Mouse (Mus musculus) adrenal gland, adult 10 weeks (tissue): Measurements from ENCODE around the gene Tas2r144. TPM values are rescaled to one million over a fixed set of nuclear protein-coding genes. Genes with fewer than 3 reads are reported as not detected.

Source experiments
- polyA plus RNA-seq: library from polyadenylated mRNA; stranded (reverse); fragments of 350-450 nt; fragmentation: Illumina TruSeq; extraction: RNeasy Lipid Tissue Mini Kit (QIAGEN cat#74804); gene quantifications from one replicate; pipeline ENCODE4 v1.2.3, GENCODE M21; 2014; ENCODE audit warnings: low read depth, low replicate concordance

Tas2r144 gene
- polyA plus RNA-seq: not detected

GRCm38 (mm10) chr6:42215028-42215427, at the start of gene Tas2r144:
TSS of gene Tas2r144 (plus strand) at chr6:42215328.

DNA sequence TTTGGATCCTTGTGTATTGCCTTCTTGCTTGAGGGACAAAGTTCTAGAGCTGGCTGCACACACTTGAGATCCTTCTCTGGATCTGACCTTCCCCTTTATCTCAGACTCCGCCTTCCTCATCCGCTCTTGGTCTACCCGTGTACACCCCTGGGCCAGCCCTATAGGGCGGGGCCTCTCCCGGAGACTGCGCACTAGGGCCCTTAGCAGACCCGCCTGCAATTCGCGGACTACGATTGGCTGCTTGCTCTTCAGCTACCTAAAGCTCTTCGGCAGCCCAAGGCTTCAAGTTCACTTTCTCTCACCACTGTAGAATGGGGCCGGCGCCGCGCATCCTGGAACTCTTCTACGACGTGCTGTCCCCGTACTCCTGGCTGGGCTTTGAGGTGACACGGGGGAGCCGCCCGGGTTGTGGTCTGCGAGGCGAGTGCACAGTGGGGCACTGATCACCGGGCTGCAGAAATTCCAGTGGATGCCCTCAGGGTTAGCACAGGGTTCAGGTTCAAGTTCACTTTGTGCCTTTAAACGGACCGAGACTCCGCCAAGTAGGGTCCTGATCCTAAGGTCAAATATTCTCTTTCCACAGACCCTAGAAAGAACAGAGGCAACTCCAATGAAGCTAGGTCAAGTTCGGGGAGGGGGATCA, 30.7 kb downstream of the Tas2r144 start, which contains the start of gene Gstk1:
Gstk1 (plus strand) TSS at position 225 of the 643 bp plus-strand sequence.

GRCm38 (mm10) chr6:42261524-42262170, 46.5 kb downstream of the Tas2r144 start, which contains the start of gene Tmem139:
TSS of gene Tmem139 (plus strand) at chr6:42261970.

DNA sequence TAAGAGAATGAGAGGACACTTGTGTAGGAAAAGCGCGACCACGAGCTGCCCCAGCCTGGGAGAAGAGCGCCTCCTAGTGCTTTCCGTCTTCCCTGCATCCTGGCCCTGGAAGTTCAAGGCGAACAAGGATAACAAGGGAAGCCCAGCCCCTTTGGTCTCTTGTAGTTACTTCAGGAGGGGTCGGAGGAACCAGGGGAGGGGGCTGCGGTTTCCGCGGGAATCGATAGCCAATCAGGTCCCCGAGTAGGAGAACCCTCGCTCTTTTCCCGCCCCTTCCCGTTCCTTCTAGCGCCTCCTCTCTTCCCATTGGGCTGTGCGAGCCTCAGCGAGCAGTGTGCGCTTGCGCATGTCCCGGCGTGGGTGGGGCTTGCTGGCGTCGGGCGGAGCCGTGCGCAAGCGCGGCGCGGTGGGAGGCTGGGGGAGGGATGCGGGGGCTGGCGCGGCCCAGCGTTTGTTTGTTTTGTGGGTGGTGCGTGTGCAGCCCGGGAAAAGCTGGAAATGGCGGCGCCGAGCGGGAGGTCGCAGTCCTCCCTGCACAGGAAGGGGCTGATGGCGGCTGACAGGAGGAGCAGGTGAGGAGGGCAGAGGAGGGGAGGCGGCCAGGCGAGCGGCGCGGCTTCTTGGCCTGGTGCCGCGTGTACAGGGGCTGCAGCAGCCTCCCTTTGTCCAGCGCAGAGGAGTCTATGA, 49.6 kb downstream of the Tas2r144 start, which contains the start of gene Casp2:
Casp2 (plus strand) TSS at position 360 of the 687 bp plus-strand sequence.

Other genes with a start within 250 kb of the Tas2r144 start
- gene Sval3, start 247.2 kb upstream of the Tas2r144 start, polyA plus RNA-seq: not detected
- not detected for gene Sva, start 176.9 kb upstream of the Tas2r144 start, polyA plus RNA-seq
- not detected for gene Tas2r139, start 74.4 kb upstream of the Tas2r144 start, polyA plus RNA-seq
- 173 TPM for gene Gstk1, start 30.6 kb downstream of the Tas2r144 start, polyA plus RNA-seq
- not detected for gene Tmem139, start 46.6 kb downstream of the Tas2r144 start, polyA plus RNA-seq
- gene Casp2, start 49.7 kb downstream of the Tas2r144 start, polyA plus RNA-seq: 23.4 TPM
- gene Clcn1, start 71.4 kb downstream of the Tas2r144 start, polyA plus RNA-seq: 0.23 TPM
- not detected for gene Fam131b, start 109.3 kb downstream of the Tas2r144 start, polyA plus RNA-seq
- gene Zyx, start 134.3 kb downstream of the Tas2r144 start, polyA plus RNA-seq: 2.6 TPM
- 0.17 TPM for gene Epha1, start 157.9 kb downstream of the Tas2r144 start, polyA plus RNA-seq
- not detected for gene Tas2r143, start 184.9 kb downstream of the Tas2r144 start, polyA plus RNA-seq
- not detected for gene Tas2r135, start 190.1 kb downstream of the Tas2r144 start, polyA plus RNA-seq
- gene Tas2r126, start 219.2 kb downstream of the Tas2r144 start, polyA plus RNA-seq: not detected
- not detected for gene Olfr458, start 249.9 kb downstream of the Tas2r144 start, polyA plus RNA-seq